Mouse (Mus musculus) heart, postnatal 0 days (tissue): ENCODE data around the gene Mnat1. TPM values are rescaled to one million over a fixed set of nuclear protein-coding genes. Genes with fewer than 3 reads are reported as not detected.

Experiments used
- ATAC-seq: fragments of 200-750 bp; cut with Nextera tagmentation; 2 replicates; pipeline ENCODE4 v1.8.0; 2017; ENCODE audit warnings: low read depth, moderate number of reproducible peaks, moderate library complexity; ENCODE audit not compliant: insufficient read depth
- DNase-seq: peaks from one replicate; pipeline ENCODE4 v3.0.0-alpha.2; 2016; ENCODE audit warnings: low spot score
- H3K27ac ChIP-seq: fragments of 300-500 bp; sonication (generic); 2 replicates; pipeline ENCODE4 v1.5.1; 2014; ENCODE audit warnings: low read depth, mild to moderate bottlenecking
- H3K27me3 ChIP-seq: fragments of 300-500 bp; sonication (generic); 2 replicates; pipeline ENCODE4 v1.6.1; 2014; ENCODE audit warnings: low read length, mixed read lengths; ENCODE audit not compliant: control insufficient read depth, insufficient read depth
- H3K36me3 ChIP-seq: fragments of 300-500 bp; sonication (generic); replicated peaks from 2 replicates; pipeline ENCODE4 v1.6.1; 2014; ENCODE audit warnings: low read length, mixed read lengths; ENCODE audit not compliant: control insufficient read depth, insufficient read depth
- H3K4me1 ChIP-seq: fragments of 300-500 bp; sonication (generic); 2 replicates; pipeline ENCODE4 v1.6.1; 2014; ENCODE audit warnings: antibody characterized with exemption; ENCODE audit not compliant: control insufficient read depth, insufficient read depth
- H3K4me2 ChIP-seq: fragments of 300-500 bp; sonication (generic); 2 replicates; pipeline ENCODE4 v1.6.1; 2014; ENCODE audit warnings: low read depth, mild to moderate bottlenecking, low read length, moderate library complexity
- H3K4me3 ChIP-seq: fragments of 300-500 bp; sonication (generic); 2 replicates; pipeline ENCODE4 v1.5.1; 2014; ENCODE audit warnings: low read depth, low read length
- H3K9ac ChIP-seq: fragments of 300-500 bp; sonication (generic); replicated peaks from 2 replicates; pipeline ENCODE4 v1.6.1; 2014; ENCODE audit warnings: low read depth, low read length, mixed read lengths
- H3K9me3 ChIP-seq: fragments of 300-500 bp; sonication (generic); replicated peaks from 2 replicates; pipeline ENCODE4 v1.6.1; 2016; ENCODE audit warnings: low read length; ENCODE audit not compliant: control insufficient read depth
- CTCF ChIP-seq: IDR thresholded peaks from 2 replicates; pipeline ENCODE4 v1.5.1; 2016; ENCODE audit warnings: antibody characterized with exemption, control low read depth, low read depth
- EP300 ChIP-seq: IDR thresholded peaks from 2 replicates; pipeline ENCODE4 v1.6.1; 2016; ENCODE audit warnings: antibody characterized with exemption, low read depth
- WGBS: fragments of 180-500 bp; shearing (Covaris S2); extraction: QIAGEN DNeasy Blood & Tissue Kit; methylation state at CpG from one replicate; pipeline ENCODE4 v1.1.7; 2014; 5-methylcytosine and 5-hydroxymethylcytosine counted together
- polyA plus RNA-seq: library from polyadenylated mRNA; unstranded; fragments of >200 nt; fragmentation: Nextera tagmentation; extraction: Ambion mirVana; gene quantifications from 2 replicates; pipeline ENCODE4 v1.2.1, GENCODE M21; 2015
- total RNA-seq: library from RNA; depleted of rRNA; stranded (reverse); fragments of >200 nt; gene quantifications from 2 replicates; pipeline ENCODE4 v1.2.3, GENCODE M21; 2014; ENCODE audit warnings: low replicate concordance

Mnat1 gene
- total and polyA plus RNA-seq, 2 experiments from 2014 or later, result 11.1 to 20.7 TPM

DNA sequence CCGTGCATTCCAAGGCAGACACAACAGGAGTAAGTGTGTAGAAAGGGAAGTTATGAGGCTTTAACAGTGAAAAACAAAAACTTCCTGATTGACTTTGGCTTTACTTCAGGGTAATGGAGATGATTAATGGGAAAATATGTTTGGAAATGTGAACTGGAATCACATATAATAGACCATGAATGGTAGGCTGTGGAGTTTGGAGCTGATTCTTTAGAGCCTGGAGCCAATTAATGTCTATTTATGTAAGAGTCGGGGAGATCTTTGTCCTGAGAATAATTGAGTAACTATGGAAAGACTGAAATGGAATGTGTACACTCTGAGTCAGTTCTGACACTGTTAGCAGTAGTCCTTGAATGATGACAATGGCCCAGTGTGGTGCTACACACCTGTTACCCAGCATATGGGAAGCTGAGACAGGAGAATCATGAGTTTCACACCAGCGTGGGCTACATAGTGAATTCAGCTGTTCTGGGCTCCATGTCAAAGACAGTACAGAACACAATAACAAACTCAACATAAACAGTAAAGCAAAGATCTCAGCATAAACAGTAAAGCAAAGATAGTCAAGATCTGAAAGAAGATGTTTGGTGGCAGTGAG lies 142.0 kb downstream of the Mnat1 start:
- Histone ChIP-seq H3K27ac (no peak overlapping the region), H3K9me3 (no peaks in the 10 kb centered on the region), H3K27me3 (no peaks in the 10 kb centered on the region), H3K9ac (no peak overlapping the region), H3K4me2 (no peak overlapping the region), H3K4me3 (no peak overlapping the region), H3K36me3 (no peaks in the 10 kb centered on the region), H3K4me1 (no peaks in the 10 kb centered on the region)
- ATAC-seq (no peak), DNase-seq (no peak)
- 82% methylated on average over 3 of the region's 3 CpGs for WGBS
- TF ChIP-seq CTCF (no peak), EP300 (no peak)

DNA sequence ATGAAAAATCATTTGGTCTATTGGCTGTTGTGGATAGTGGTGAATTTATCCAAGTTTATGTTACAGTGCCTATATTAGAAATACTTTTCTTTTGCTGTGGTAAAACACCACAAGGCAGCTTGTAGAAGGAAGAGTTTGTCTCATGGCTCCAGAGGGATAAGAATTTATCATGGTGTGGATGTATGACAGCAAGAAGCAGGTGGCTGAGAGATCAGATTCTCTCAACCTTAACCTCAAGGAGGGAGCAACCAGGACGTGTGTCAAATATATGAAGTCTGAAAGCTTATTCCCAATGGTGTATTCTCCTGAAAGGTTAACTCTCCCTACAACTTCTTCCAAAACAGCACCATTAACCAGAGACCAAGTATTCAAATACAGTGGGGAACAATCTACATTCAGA lies 143.1 kb downstream of the Mnat1 start:
- Histone ChIP-seq H3K36me3 (no peaks in the 10 kb centered on the region), H3K27me3 (no peaks in the 10 kb centered on the region), H3K4me1 (no peaks in the 10 kb centered on the region), H3K27ac (no peak overlapping the region), H3K4me2 (no peak overlapping the region), H3K9me3 (no peaks in the 10 kb centered on the region), H3K4me3 (no peak overlapping the region), H3K9ac (no peak overlapping the region)
- ATAC-seq (no peak), DNase-seq (no peak)
- no peak for TF ChIP-seq EP300
- TF ChIP-seq CTCF, result no peak
- WGBS, result 80% methylated on average over 1 of the region's 1 CpGs

DNA sequence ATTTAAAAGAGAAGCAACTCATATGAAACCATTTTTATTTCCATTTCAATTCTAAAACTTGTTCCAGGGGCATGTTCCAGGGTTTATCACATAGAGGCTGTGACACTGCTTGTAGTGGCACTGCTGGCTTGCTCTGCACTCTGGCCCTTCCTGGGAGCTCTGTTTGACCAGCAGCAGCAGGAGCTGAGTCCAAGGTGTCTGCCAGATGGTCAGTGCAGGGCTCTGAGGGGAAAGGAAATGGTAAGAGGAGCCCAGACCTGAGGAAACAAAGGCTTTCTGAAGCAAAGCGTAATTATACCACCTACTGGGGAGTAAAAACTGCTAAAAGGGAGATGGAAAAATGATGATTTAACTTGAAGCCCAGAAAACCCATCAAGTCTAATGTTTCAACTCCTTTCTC lies 145.0 kb downstream of the Mnat1 start:
- WGBS, result 100% methylated on average over 1 of the region's 1 CpGs
- Histone ChIP-seq H3K4me3 (no peak overlapping the region), H3K27ac (no peak overlapping the region), H3K4me2 (no peak overlapping the region), H3K9me3 (no peaks in the 10 kb centered on the region), H3K4me1 (no peaks in the 10 kb centered on the region), H3K9ac (no peak overlapping the region), H3K36me3 (no peaks in the 10 kb centered on the region), H3K27me3 (no peaks in the 10 kb centered on the region)
- TF ChIP-seq CTCF (no peak), EP300 (no peak)
- ATAC-seq (no peak), DNase-seq (no peak)

DNA sequence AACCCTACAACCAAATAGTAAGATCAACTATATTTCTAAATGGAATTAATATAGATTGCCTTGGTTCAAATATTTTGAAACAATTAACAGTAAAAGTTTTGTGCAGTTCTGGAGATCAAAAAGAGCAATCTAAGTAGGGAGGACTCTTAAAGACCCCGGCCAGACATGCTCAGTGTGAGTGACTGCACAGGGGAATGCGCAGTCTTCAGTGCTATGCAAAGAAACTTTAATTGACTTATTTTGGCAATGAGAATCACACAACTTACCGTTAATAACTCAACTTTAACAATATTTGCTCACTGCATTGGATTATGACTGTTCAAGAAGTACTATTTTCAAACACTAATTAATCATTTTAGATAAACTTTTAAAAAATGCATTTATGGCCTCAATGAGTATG lies 146.0 kb downstream of the Mnat1 start:
- TF ChIP-seq EP300 (no peak), CTCF (no peak)
- no peaks in the 10 kb centered on the region for H3K27me3 ChIP-seq
- no peak overlapping the region for H3K4me3 ChIP-seq
- ATAC-seq, result no peak
- DNase-seq, result no peak
- WGBS, result 91% methylated on average over 3 of the region's 3 CpGs
- no peaks in the 10 kb centered on the region for H3K4me1 ChIP-seq
- H3K4me2 ChIP-seq, result no peak overlapping the region
- H3K36me3 ChIP-seq, result no peaks in the 10 kb centered on the region; the same call in 1 of the 2 replicates
- H3K9me3 ChIP-seq, result no peaks in the 10 kb centered on the region
- no peak overlapping the region for H3K9ac ChIP-seq
- H3K27ac ChIP-seq, result no peak overlapping the region

DNA sequence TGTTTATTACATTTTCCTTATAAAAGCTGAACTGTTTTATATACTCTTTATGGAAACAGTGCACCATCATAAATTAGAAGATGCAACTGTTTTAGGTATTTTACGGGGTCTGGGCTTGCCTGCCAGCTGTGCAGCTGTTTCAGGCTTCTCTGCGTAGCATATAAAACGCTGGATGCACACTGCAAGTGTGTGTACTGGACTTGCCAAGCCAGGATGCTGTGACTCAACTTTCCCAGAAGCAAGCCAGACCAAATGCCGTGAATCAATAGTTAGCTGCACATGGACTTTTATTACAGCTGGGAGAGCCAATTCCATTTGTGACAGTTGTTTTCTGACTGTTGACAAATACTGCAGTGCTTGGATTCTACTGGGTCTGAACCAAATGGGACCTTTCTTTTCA lies 146.4 kb downstream of the Mnat1 start:
- TF ChIP-seq EP300, result no peak
- TF ChIP-seq CTCF, result no peak
- no peaks in the 10 kb centered on the region; the same call in 1 of the 2 replicates for H3K36me3 ChIP-seq
- no peaks in the 10 kb centered on the region for H3K27me3 ChIP-seq
- H3K4me2 ChIP-seq, result no peak overlapping the region
- no peaks in the 10 kb centered on the region for H3K9me3 ChIP-seq
- 85% methylated on average over 4 of the region's 4 CpGs for WGBS
- no peak overlapping the region for H3K9ac ChIP-seq
- H3K27ac ChIP-seq, result no peak overlapping the region
- no peaks in the 10 kb centered on the region for H3K4me1 ChIP-seq
- ATAC-seq (no peak), DNase-seq (no peak)
- H3K4me3 ChIP-seq, result no peak overlapping the region

DNA sequence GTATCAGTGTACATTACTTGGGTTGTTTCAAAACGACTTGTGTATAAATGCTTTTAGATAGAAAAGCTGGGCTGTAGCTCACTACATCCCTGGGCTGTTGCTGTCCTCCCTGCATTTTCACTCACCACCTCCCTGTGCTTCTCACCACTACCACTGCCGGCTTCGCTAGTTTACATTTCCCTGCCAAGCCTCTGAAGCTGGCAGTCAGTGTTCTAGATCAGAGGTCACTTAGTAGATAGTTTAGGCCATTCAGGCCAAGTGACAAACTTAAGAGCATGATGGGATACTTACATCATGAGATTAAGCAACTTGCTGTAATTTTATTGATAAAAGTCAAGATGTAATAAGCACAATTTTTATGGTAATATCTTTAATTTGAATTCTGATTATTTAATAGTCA lies 151.4 kb downstream of the Mnat1 start:
- Histone ChIP-seq H3K9ac (no peak overlapping the region), H3K27me3 (no peaks in the 10 kb centered on the region), H3K4me1 (no peaks in the 10 kb centered on the region), H3K27ac (no peak overlapping the region), H3K4me2 (no peak overlapping the region), H3K4me3 (no peak overlapping the region), H3K9me3 (no peaks in the 10 kb centered on the region), H3K36me3 (peaks cover 13% of the 10 kb centered on the region)
- DNase-seq, result no peak
- WGBS, result 81% methylated on average over 3 of the region's 3 CpGs
- no peak for ATAC-seq
- TF ChIP-seq CTCF (no peak), EP300 (no peak)
